Mouse (Mus musculus) brain, embryonic 14.5 days (tissue): ENCODE data around the gene Lmntd1. TPM values are rescaled to one million over a fixed set of nuclear protein-coding genes. Genes with fewer than 3 reads are reported as not detected.

Experiments
- DNase-seq: peaks from one replicate; pipeline ENCODE4 v3.0.0-alpha.2; 2011; ENCODE audit warnings: low read depth
- CTCF ChIP-seq: fragments of 200-500 bp; IDR thresholded peaks from 2 replicates; pipeline ENCODE4 v1.5.1; 2012; ENCODE audit warnings: inconsistent platforms, mild to moderate bottlenecking, moderate library complexity, borderline replicate concordance; ENCODE audit not compliant: insufficient read depth, insufficient read length; ENCODE audit errors: extremely low read depth
- POLR2A ChIP-seq: fragments of 200-500 bp; IDR thresholded peaks from 2 replicates; pipeline ENCODE4 v1.6.1; 2012; ENCODE audit warnings: mild to moderate bottlenecking, inconsistent platforms, borderline replicate concordance; ENCODE audit not compliant: poor library complexity, insufficient read depth, insufficient read length, severe bottlenecking; ENCODE audit errors: extremely low read depth
- polyA plus RNA-seq: library from polyadenylated mRNA; depleted of rRNA; stranded (reverse); fragments of >200 nt; gene quantifications from 2 replicates; pipeline ENCODE4 v1.2.3, GENCODE M21; 2012

Lmntd1 gene
- polyA plus RNA-seq, 1 experiment = 1.3 TPM

DNA sequence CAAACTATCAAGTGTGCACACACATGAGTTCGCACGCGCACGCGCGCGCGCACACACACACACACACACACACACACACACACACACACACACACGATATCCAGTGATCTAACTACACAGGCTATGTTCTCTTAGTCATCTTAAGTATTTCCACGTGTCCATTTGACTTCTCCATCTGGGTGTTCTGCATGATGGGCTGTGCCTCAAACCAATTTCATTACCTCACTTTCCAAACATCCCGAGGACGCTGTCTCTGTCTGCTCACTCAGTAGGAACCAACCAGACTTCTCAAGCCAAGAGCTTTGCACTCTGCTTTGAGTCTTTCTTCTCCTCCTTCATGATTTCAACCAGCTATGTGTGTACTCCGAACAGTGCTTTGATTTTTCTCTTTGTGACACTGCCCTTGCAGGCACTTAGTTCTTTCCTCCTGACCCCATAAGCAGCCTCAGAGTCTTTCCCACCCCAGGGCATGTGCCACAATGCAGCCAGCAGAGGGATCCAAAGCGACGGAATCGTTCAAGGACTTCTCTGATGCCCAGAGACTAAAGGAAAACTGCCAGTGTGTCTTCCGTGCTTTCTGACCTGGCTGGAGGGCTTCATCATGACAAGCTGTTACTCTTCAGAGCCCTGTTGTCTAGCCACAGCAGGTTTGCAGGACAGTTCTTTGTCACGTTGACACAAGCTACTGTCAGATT, 172.6 kb downstream of the Lmntd1 start:
- peak; percentile 77 for DNase-seq
- TF ChIP-seq POLR2A (no peak), CTCF (peak; percentile 79)

DNA sequence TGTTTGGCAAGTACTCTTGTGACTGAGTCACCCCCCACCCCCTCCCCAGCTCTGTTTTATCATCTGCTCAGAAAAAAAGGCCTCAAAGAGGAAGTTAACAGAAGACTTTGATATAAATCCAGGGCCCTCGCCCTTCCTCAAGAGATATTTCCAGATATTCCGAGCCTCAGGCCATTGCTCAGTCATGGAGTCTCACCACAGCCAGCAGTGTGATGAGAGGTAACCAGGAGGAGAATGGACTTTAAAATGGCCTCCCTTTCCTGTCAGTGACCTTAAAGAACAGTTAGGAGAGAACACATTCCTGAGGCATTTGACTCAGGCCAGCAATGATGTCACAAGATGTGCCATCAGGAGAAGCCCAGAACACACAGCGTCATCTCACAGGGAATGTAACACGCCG, 175.3 kb downstream of the Lmntd1 start:
- no peak for DNase-seq
- TF ChIP-seq POLR2A = no peak
- TF ChIP-seq CTCF = no peak

DNA sequence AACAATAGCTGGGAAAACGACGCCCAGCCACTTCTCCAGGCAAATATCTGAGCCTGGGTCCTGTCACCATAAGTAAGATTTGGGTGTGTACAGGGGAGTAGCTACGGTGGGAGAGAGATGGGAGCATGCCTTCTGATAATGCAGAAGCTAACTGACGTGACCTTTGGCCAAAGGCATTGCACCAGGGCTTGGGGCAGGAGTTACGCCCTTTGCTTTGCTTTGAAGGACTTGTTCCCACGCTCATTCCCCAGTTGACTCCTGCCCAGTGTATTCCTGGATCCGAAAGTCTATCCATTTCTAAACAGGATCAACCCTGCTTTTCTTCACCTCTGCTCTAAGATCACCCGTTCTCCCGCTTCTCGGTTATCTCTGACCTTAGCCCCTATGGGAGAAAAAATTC, 178.4 kb downstream of the Lmntd1 start:
- no peak for TF ChIP-seq CTCF
- TF ChIP-seq POLR2A = no peak
- DNase-seq = no peak

DNA sequence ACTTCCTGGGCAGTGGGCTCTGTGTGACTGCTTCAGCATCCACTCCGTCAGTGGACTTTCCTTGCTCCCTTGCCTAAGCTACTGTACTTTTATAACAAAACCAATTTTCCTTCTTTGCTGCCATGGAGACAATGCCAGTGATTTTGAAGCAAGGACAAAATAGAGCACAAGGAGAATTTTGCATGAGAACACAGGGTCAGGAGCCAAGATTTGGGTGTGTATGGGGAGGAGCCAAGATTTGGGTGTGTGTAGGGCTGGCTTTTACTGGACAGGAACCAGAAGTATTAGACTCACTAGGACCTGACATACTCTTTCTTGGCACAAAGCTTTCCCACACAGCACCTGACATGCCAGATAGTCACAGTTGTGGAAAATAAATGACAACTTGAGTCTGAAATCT, 179.0 kb downstream of the Lmntd1 start:
- no peak for DNase-seq
- TF ChIP-seq POLR2A (no peak), CTCF (no peak)

DNA sequence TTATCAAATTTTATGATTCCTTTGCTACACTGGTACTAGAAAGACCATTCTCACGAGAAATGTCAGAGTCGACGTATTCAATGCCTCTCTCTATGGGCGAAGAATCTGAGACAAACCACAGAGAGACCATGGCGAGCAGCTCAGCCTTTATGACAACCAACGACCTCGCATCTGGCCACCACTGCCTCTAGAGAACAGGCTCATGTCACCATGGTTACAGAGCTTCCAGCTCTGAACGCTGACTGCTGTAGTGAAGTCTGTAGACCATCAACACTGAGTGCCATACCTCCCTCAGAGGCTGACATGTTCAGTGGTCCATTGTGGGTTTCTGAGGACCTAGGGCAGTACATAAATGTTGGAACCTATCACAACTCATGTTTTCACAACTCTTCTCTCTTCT, 180.2 kb downstream of the Lmntd1 start:
- TF ChIP-seq CTCF (no peak), POLR2A (no peak)
- no peak for DNase-seq

DNA sequence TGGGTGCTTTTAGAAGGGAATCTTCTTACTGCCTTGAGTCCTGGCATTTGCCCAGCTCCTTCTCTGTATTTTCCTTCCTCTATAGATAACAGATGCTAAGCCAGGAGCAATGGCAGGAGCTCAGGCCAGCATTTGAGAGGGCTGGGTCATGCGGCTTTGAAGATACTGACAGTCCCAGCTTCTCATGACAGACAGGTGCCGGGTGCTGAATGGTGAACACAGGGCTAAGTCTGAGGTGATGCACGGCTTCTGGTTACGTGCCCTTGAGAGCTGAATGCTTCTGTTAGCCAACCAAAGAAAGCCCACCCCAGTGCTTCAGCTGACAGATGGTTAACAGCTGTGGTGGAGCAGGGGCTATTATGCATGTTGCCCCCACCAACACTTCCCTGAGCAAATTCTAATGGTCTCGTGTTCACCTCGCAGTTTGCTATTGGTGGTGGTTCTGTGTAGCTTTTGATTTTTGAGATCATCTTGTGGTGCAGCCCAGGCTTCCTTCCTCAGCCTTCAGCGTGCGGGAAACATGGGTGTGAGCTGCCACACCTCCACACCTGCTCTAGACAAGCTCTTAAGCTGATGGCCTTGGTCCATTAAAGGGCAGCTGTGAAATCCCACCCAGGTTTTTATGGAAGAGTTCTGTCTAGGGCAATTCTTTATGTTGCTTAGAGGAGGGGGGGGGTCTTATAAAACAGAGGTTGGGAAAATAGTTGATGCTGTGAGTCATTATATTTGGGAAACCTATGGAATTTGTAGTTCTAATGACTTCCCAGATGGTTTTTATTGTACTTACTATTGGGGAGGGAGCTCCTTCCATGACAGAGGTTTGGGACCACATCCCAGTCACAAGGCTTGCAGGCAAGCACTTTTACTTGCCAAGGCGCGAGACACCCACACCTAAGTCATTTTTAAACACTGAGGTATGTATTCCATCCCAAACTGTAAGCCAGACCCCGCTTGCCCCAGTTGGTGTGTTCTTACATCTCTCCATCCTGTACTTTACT, 181.1 kb downstream of the Lmntd1 start:
- DNase-seq = peak; percentile 79
- no peak for TF ChIP-seq CTCF
- TF ChIP-seq POLR2A = no peak

DNA sequence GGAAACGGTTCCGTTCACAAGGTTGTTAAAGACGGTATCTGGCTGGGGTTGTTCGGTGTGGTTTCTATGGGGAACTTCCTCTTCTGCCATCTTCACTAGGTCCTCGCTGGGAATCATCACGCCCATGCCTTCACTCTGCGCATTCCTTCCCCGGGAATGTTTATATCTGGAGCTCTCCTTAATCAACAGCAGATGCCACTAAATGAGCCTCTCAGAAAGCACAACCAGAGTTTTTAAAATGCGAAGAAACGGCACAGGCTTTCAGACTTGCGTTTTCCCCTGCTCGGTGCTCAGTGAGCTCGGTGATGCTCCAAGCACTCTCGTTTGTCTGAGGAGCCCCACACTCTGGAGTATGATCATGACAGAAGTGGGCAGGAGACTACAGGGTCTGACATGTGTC, 182.4 kb downstream of the Lmntd1 start:
- no peak for DNase-seq
- TF ChIP-seq POLR2A = no peak
- TF ChIP-seq CTCF = no peak

DNA sequence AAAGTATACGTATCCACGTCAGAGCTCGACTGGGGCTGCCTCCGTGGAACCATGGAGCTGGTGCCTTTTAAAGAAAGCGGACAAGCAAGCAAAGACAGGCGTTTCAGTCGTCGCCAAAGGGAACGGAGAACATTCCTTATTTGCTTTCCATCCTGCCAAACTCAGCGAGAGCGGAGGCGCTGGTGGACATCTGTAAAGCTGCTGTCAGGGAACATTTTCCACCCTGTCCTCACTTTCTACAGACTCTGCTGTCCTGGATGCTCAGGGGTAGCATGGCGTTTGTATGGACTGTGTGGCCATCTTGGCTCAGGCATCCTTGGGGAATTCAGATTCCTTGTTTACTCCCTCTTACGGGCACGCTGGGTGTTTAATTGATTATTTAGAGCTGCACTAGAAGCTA, 186.7 kb downstream of the Lmntd1 start:
- peak; percentile 45 for DNase-seq
- no peak for TF ChIP-seq CTCF
- no peak for TF ChIP-seq POLR2A

DNA sequence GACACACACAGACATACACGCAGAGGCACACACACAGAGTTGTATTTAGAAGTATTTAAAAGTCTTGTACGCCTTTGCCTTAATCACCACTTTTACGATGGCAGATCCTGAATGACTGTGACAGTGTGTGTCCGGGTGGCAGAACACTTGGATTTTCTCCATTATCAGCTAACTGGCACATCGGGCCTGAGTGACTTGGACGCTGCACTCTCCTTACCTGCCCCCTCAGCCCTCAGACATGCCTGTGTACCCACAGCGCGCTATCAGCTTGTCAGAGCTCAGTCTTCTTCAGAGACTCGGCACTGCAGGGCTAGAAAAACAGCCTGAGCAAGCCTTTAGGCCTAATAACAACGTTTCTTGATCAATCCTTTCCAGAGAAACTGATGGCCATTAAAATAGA, 187.6 kb downstream of the Lmntd1 start:
- TF ChIP-seq CTCF (no peak), POLR2A (no peak)
- DNase-seq = no peak

DNA sequence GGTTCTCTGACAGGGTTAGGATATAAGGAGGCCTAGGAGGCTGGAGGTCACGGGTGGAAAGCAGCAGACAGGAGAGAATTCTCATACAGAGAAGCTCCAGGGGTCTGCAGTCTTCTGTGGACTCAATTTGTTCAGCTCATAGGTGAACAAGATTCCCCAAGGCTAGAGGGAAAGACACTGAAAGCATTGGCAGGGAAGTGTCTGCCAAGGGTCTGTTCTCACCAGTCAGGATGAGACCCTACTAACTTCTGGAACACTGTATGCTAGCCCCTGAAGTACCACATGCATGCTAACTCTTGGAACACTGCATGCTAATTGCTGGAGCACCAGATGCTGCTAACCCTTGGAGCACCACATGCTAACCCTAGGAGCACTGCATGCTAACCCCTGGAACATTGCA, 190.0 kb downstream of the Lmntd1 start:
- DNase-seq = no peak
- no peak for TF ChIP-seq CTCF

DNA sequence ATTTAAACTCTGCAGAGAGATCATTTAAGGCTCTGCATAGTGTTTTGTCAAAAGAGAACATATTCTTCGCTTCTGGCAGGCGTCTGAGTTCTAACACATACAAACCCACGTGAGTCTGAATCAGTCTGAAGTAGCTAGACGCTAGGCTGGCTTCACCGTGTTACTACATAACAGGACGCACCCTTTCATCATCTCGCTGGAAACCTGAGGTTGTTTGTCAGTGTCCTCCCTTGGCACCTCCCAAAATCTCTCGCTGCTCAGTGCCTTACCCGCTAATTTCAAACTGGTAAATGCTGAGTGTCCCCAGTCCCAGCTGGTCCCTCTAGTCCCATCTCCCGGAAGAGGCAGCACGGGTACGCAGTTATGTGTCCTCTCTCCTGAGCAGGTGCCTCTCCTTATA, 190.6 kb downstream of the Lmntd1 start:
- no peak for DNase-seq
- no peak for TF ChIP-seq POLR2A
- no peak for TF ChIP-seq CTCF

DNA sequence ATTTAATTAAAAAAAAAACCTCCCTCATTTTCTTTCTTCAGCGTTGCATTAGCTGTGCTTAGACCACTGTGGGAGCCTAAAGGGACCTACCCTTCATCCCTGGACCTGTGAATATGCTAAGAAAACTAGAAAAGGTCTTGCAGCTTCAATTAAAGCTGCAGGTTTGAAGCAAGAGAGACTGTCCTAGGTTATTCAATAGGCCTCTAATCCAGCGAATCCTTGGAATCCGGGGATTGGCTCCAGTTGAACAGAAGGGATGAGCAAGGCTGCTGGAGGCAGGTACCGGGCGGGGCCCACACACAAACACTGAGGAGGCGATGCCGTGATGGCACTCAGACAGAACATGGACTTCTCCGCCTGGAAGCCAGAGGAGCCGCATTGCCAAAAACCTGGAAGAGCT, 192.5 kb downstream of the Lmntd1 start:
- no peak for DNase-seq
- TF ChIP-seq CTCF (no peak), POLR2A (no peak)

DNA sequence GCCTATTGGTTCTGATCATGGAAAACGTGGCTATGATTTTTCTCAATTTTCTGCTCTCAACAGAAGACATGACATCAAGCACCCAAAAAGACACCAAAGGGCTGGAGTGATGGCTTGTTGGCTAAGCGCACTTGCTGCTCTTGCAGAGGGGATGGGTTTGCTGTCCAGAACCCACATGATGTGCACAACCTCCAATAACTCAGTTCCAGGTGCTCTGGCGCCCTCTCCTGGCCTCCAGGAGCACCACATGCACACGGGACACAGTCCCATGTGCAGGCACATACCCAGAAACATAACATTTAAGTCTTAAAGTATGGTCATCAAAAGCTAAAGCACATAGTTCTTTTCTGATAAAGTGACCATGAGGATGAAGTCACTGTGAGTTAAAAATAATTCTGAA, 193.7 kb downstream of the Lmntd1 start:
- peak; percentile 52 for TF ChIP-seq CTCF
- no peak for TF ChIP-seq POLR2A
- no peak for DNase-seq

DNA sequence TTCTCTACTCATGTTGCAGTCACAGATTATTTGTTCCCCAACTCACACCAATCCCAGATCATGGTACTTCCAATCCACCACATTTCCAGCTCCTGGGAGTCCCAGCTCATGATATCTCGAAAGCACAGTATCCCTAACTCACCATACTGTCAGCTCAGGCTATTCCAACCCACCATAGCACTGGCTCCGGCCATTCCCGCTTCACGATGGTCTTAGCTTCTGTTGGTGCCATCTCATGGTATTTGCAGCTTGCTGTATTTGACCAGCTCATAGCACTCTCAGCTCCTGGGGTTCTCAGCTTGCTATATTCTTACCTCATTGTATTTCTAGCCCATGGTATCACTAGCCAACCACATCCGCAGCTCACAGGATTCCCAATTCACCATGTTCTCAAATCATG, 195.3 kb downstream of the Lmntd1 start:
- DNase-seq = no peak
- TF ChIP-seq CTCF (no peak), POLR2A (no peak)

DNA sequence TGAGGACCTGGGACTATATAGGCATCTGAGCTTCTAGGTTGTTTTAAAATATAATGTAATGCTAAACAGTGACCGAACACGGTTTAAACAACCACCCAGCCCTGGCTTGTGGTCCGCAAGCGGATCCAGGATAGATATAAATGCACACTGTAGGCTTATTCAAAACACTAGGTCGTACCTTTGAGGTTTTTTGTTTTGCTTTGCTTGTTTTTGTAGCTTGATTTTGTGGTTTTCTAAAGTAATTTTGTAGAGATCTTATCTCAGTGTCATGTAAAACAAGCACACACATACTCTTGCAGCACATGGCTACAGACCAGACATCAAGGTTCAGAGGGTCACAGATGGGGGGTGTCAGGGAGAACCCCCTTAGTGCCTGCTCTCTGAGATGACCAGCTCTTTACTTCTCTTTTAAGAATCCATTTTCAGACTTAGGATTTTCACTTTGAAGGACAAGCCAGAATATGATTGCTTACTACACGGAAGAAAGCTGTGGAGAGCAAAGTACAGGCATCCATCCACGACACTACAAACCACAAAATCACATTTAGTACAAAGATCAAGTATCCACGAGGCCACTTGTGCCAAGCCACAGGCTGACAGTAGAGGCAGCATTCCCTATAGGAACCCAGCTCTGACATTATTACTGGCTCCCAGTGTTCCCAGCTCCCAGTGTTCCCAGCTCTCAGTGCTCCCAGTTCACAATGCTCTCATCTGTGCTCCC, 196.2 kb downstream of the Lmntd1 start:
- no peak for DNase-seq
- TF ChIP-seq CTCF = no peak
- no peak for TF ChIP-seq POLR2A
